ENCODE assay signal across 8 mouse cellular contexts in genomic region chr19:54115335-54115734, GRCm38 (mm10).
DNase-seq lines count a peak whose midpoint lies in the region; ATAC-seq and TF ChIP-seq lines count a peak whose summit lies in the region.

No protein-coding gene starts in this region.

- no peak overlapping the region for H3K27ac ChIP-seq in kidney, embryonic 14.5 days (ENCODE audit: low read depth, low read length)
- H3K27ac ChIP-seq in embryonic facial prominence, embryonic 13.5 days = no peak overlapping the region
- no peak overlapping the region for H3K27ac ChIP-seq in intestine, embryonic 14.5 days (ENCODE audit: low read depth)
- no peak overlapping the region for H3K27ac ChIP-seq in midbrain, embryonic 15.5 days
- no peak overlapping the region for H3K27ac ChIP-seq in thymus, adult 2 months (ENCODE audit: control insufficient read depth, insufficient read depth, low read length)

- peaks cover 3% of the 10 kb centered on the region; the same call in 1 of the 2 replicates for H3K27me3 ChIP-seq in kidney, embryonic 14.5 days (ENCODE audit: control insufficient read depth, insufficient read depth, low read length)
- peaks cover 16% of the 10 kb centered on the region; the same call in 1 of the 2 replicates for H3K27me3 ChIP-seq in embryonic facial prominence, embryonic 13.5 days
- H3K27me3 ChIP-seq in intestine, embryonic 14.5 days (replicated peaks; ENCODE audit: control insufficient read depth, insufficient read depth, low read length) = no peaks in the 10 kb centered on the region
- H3K27me3 ChIP-seq in midbrain, embryonic 15.5 days (replicated peaks) = no peaks in the 10 kb centered on the region
- H3K27me3 ChIP-seq in thymus, adult 2 months (ENCODE audit: control insufficient read depth, insufficient read depth, low read length) = no peaks in the 10 kb centered on the region

- no peak for TF ChIP-seq CTCF in thymus, adult 2 months (IDR thresholded peaks at IDR 0.05; ENCODE audit: borderline replicate concordance, control insufficient read depth, extremely low read depth, insufficient read depth, low read length, poor library complexity)

- H3K36me3 ChIP-seq in kidney, embryonic 14.5 days (ENCODE audit: control insufficient read depth, insufficient read depth, low read length) = no peaks in the 10 kb centered on the region
- H3K36me3 ChIP-seq in embryonic facial prominence, embryonic 13.5 days = no peaks in the 10 kb centered on the region
- no peaks in the 10 kb centered on the region for H3K36me3 ChIP-seq in intestine, embryonic 14.5 days (ENCODE audit: control insufficient read depth, insufficient read depth, low read length)
- H3K36me3 ChIP-seq in midbrain, embryonic 15.5 days (replicated peaks) = no peaks in the 10 kb centered on the region
- no peaks in the 10 kb centered on the region for H3K36me3 ChIP-seq in thymus, adult 2 months (ENCODE audit: control insufficient read depth, insufficient read depth, low read length)

- WGBS in kidney, embryonic 14.5 days = 48% methylated on average over 4 of the region's 4 CpGs
- 41% methylated on average over 4 of the region's 4 CpGs for WGBS in embryonic facial prominence, embryonic 13.5 days
- 46% methylated on average over 4 of the region's 4 CpGs for WGBS in intestine, embryonic 14.5 days
- 29% methylated on average over 4 of the region's 4 CpGs for WGBS in midbrain, embryonic 15.5 days
- WGBS in thymus, adult 2 months = 19% methylated on average over 4 of the region's 4 CpGs

- H3K4me1 ChIP-seq in kidney, embryonic 14.5 days (ENCODE audit: control insufficient read depth, insufficient read depth, low read length) = no peaks in the 10 kb centered on the region
- H3K4me1 ChIP-seq in embryonic facial prominence, embryonic 13.5 days = peaks cover 11% of the 10 kb centered on the region
- no peaks in the 10 kb centered on the region for H3K4me1 ChIP-seq in intestine, embryonic 14.5 days (replicated peaks; ENCODE audit: control insufficient read depth, insufficient read depth, low read length)
- H3K4me1 ChIP-seq in midbrain, embryonic 15.5 days = peaks cover 13% of the 10 kb centered on the region
- H3K4me1 ChIP-seq in thymus, adult 2 months (replicated peaks; ENCODE audit: control insufficient read depth, insufficient read depth, low read length) = no peaks in the 10 kb centered on the region; the same call in 1 of the 2 replicates

- DNase-seq in kidney, adult 9 months = no peak
- no peak for DNase-seq in intestine, embryonic 14.5 days (ENCODE audit: low spot score)
- no peak for DNase-seq in thymus, adult 18-20 months
- no peak for DNase-seq in frontal cortex, postnatal 14 days (ENCODE audit: low spot score in 2 of 2)
- DNase-seq in thymus, adult 2 months = no peak

- H3K4me3 ChIP-seq in kidney, embryonic 14.5 days (ENCODE audit: low read length) = peak overlapping the region; percentile 50
- H3K4me3 ChIP-seq in embryonic facial prominence, embryonic 13.5 days = peak overlapping the region; percentile 52
- peak overlapping the region; percentile 47 for H3K4me3 ChIP-seq in intestine, embryonic 14.5 days (ENCODE audit: low read depth, low read length)
- peak overlapping the region; percentile 41 for H3K4me3 ChIP-seq in midbrain, embryonic 15.5 days
- no peak overlapping the region for H3K4me3 ChIP-seq in thymus, adult 2 months (ENCODE audit: control insufficient read depth, insufficient read depth, low read length)

- no peak for ATAC-seq in kidney, embryonic 14.5 days (ENCODE audit: low FRiP score, low TSS enrichment)
- no peak for ATAC-seq in embryonic facial prominence, embryonic 13.5 days (ENCODE audit: insufficient number of reproducible peaks, insufficient read depth, low FRiP score, low TSS enrichment, low read depth)
- no peak for ATAC-seq in intestine, embryonic 14.5 days (replicated peaks; ENCODE audit: low FRiP score, low TSS enrichment, low read depth)
- peak; percentile 62 for ATAC-seq in midbrain, embryonic 15.5 days (replicated peaks)

- TF ChIP-seq POLR2A in thymus, adult 2 months (IDR thresholded peaks at IDR 0.05; ENCODE audit: control insufficient read depth, extremely low read depth, insufficient read depth, low read length, poor library complexity) = no peak

- H3K4me2 ChIP-seq in kidney, embryonic 14.5 days (replicated peaks; ENCODE audit: low read depth, low read length) = peak overlapping the region; percentile 48
- H3K4me2 ChIP-seq in embryonic facial prominence, embryonic 13.5 days = peak overlapping the region; percentile 60
- H3K4me2 ChIP-seq in intestine, embryonic 14.5 days (ENCODE audit: low read length) = peak overlapping the region; percentile 54
- peak overlapping the region; percentile 51 for H3K4me2 ChIP-seq in midbrain, embryonic 15.5 days

- no peaks in the 10 kb centered on the region for H3K9me3 ChIP-seq in kidney, embryonic 14.5 days (ENCODE audit: control insufficient read depth, low read length)
- H3K9me3 ChIP-seq in embryonic facial prominence, embryonic 13.5 days = no peaks in the 10 kb centered on the region
- no peaks in the 10 kb centered on the region for H3K9me3 ChIP-seq in intestine, embryonic 14.5 days (ENCODE audit: control insufficient read depth, low read length)
- H3K9me3 ChIP-seq in midbrain, embryonic 15.5 days = no peaks in the 10 kb centered on the region

- peak overlapping the region; percentile 44; the same call in 1 of the 2 replicates for H3K9ac ChIP-seq in kidney, embryonic 14.5 days (ENCODE audit: low read depth, low read length)
- H3K9ac ChIP-seq in embryonic facial prominence, embryonic 13.5 days = peak overlapping the region; percentile 54; the same call in 1 of the 2 replicates
- peak overlapping the region; percentile 25 for H3K9ac ChIP-seq in intestine, embryonic 14.5 days (ENCODE audit: low read length)
- H3K9ac ChIP-seq in midbrain, embryonic 15.5 days = peak overlapping the region; percentile 38; the same call in 1 of the 2 replicates
